Mouse (Mus musculus) CH12.LX (cell line): ENCODE measurements around the gene Dpp6. TPM values are rescaled to one million over a fixed set of nuclear protein-coding genes. Genes with fewer than 3 reads are reported as not detected.

Source experiments
- DNase-seq: peaks from one replicate; pipeline ENCODE4 v3.0.0-alpha.2; 2013; ENCODE audit errors: extremely low read depth
- H3K27ac ChIP-seq: 2 replicates; pipeline ENCODE4 v1.5.1; 2012; ENCODE audit warnings: low read depth, mild to moderate bottlenecking, control low read depth, moderate library complexity; ENCODE audit not compliant: insufficient read depth
- H3K27me3 ChIP-seq: replicated peaks from 2 replicates; pipeline ENCODE3; 2012; ENCODE audit warnings: inconsistent platforms
- H3K36me3 ChIP-seq, 2 experiments: replicated peaks in 1 of 2; 2 replicates each; pipeline versions ENCODE3 to v1.6.1; 2012; ENCODE audit warnings: inconsistent platforms in 1 of 2, low read length in 1 of 2, mild to moderate bottlenecking in 1 of 2, mixed read lengths in 1 of 2, moderate library complexity in 1 of 2; ENCODE audit not compliant: control insufficient read depth in 1 of 2, insufficient read depth in 1 of 2
- H3K4me1 ChIP-seq, 2 experiments: 2 replicates each; pipeline ENCODE4 v1.6.1; 2012; ENCODE audit warnings: inconsistent platforms in 1 of 2, moderate library complexity in 1 of 2; ENCODE audit not compliant: insufficient read depth in 2 of 2, control insufficient read depth in 1 of 2
- H3K4me2 ChIP-seq: 2 replicates; pipeline ENCODE4 v1.6.1; 2012; ENCODE audit warnings: low read depth, mild to moderate bottlenecking, control low read depth; ENCODE audit not compliant: poor library complexity, insufficient read depth, severe bottlenecking
- H3K4me3 ChIP-seq, 3 experiments: fragments of 150-350 bp in 1 of 3; sonication (generic) in 1 of 3; replicated peaks in 1 of 3; 2 replicates each; pipeline versions ENCODE3 to v1.5.1; 2011 to 2012; ENCODE audit warnings: low read depth in 2 of 3, low read length in 2 of 3, mild to moderate bottlenecking in 2 of 3, moderate library complexity in 2 of 3, control low read depth in 1 of 3, improper control_type of control experiment in 1 of 3, inconsistent platforms in 1 of 3, mixed read lengths in 1 of 3; ENCODE audit not compliant: poor library complexity in 1 of 3
- H3K79me2 ChIP-seq: replicated peaks from 2 replicates; pipeline ENCODE4 v1.6.1; 2012; ENCODE audit warnings: mild to moderate bottlenecking, moderate library complexity; ENCODE audit not compliant: control insufficient read depth, poor library complexity, insufficient read depth, severe bottlenecking; ENCODE audit errors: extremely low read depth
- H3K9ac ChIP-seq: 2 replicates; pipeline ENCODE4 v1.6.1; 2012; ENCODE audit warnings: low read depth, mild to moderate bottlenecking, control low read depth, moderate library complexity; ENCODE audit not compliant: insufficient read depth
- H3K9me3 ChIP-seq: replicated peaks from 2 replicates; pipeline ENCODE3; 2012; ENCODE audit warnings: low read length, inconsistent platforms, mixed read lengths
- BHLHE40 ChIP-seq: IDR thresholded peaks from 2 replicates; pipeline ENCODE4 v1.6.1; 2011; ENCODE audit warnings: mild to moderate bottlenecking, low read depth, low read length, improper control_type of control experiment
- CHD2 ChIP-seq: IDR thresholded peaks from 2 replicates; pipeline ENCODE4 v1.6.1; 2011; ENCODE audit warnings: low read length, improper control_type of control experiment
- E2F4 ChIP-seq: IDR thresholded peaks from 2 replicates; pipeline ENCODE4 v1.6.1; 2011; ENCODE audit warnings: low read depth, low read length, improper control_type of control experiment; ENCODE audit not compliant: insufficient replicate concordance
- ELF1 ChIP-seq: IDR thresholded peaks from 2 replicates; pipeline ENCODE4 v1.6.1; 2014; ENCODE audit warnings: low read depth, mild to moderate bottlenecking, inconsistent platforms, low read length, improper control_type of control experiment
- EP300 ChIP-seq: IDR thresholded peaks from 2 replicates; pipeline ENCODE4 v1.6.1; 2011; ENCODE audit warnings: low read length, improper control_type of control experiment
- ETS1 ChIP-seq: conservative IDR thresholded peaks from 2 replicates; pipeline ENCODE4 v1.6.1; 2012; ENCODE audit warnings: low read depth, mild to moderate bottlenecking, inconsistent platforms, low read length, improper control_type of control experiment, moderate library complexity
- HCFC1 ChIP-seq: IDR thresholded peaks from 2 replicates; pipeline ENCODE4 v1.6.1; 2012; ENCODE audit warnings: low read depth, mild to moderate bottlenecking, inconsistent platforms, low read length, improper control_type of control experiment
- IRF4 ChIP-seq: IDR thresholded peaks from 2 replicates; pipeline ENCODE4 v1.6.1; 2014; ENCODE audit warnings: low read depth, mild to moderate bottlenecking, inconsistent platforms, low read length, improper control_type of control experiment
- JUND ChIP-seq: conservative IDR thresholded peaks from 2 replicates; pipeline ENCODE4 v1.6.1; 2011; ENCODE audit warnings: low read depth, low read length, improper control_type of control experiment
- MAFK ChIP-seq: IDR thresholded peaks from 2 replicates; pipeline ENCODE4 v1.6.1; 2011; ENCODE audit warnings: low read length, improper control_type of control experiment; ENCODE audit not compliant: insufficient replicate concordance
- MAX ChIP-seq: IDR thresholded peaks from 2 replicates; pipeline ENCODE4 v1.6.1; 2011; ENCODE audit warnings: low read length, improper control_type of control experiment
- RAD21 ChIP-seq: IDR thresholded peaks from 2 replicates; pipeline ENCODE4 v1.6.1; 2011; ENCODE audit warnings: low read depth, mild to moderate bottlenecking, low read length, improper control_type of control experiment, moderate library complexity
- USF1 ChIP-seq: IDR thresholded peaks from 2 replicates; pipeline ENCODE4 v1.6.1; 2014; ENCODE audit warnings: low read depth, mild to moderate bottlenecking, inconsistent platforms, low read length, improper control_type of control experiment
- ZC3H11A ChIP-seq: IDR thresholded peaks from 2 replicates; pipeline ENCODE4 v1.6.1; 2012; ENCODE audit warnings: low read depth, mild to moderate bottlenecking, inconsistent platforms, low read length, improper control_type of control experiment
- ZKSCAN1 ChIP-seq: IDR thresholded peaks from 2 replicates; pipeline ENCODE4 v1.6.1; 2012; ENCODE audit warnings: low read depth, inconsistent platforms, low read length, improper control_type of control experiment, borderline replicate concordance
- ZMIZ1 ChIP-seq: IDR thresholded peaks from 2 replicates; pipeline ENCODE4 v1.6.1; 2012; ENCODE audit warnings: low read depth, mild to moderate bottlenecking, inconsistent platforms, low read length, improper control_type of control experiment
- dilution Hi-C: fragments of 300-500 bp; cut with MboI; formaldehyde crosslinking; loops from 2 replicates; pipeline ENCODE4 v1.14.3; 2020; ENCODE audit warnings: low sequenced_read_pairs; ENCODE audit not compliant: extremely low pct_unique_long_range_greater_than_20kb, extremely low pct_ligation_motif_present
- in situ Hi-C: fragments of 300-500 bp; cut with MboI; formaldehyde crosslinking; loops from 3 replicates; pipeline ENCODE4 v1.14.3; 2019; ENCODE audit warnings: low sequenced_read_pairs, low pct_ligation_motif_present, low pct_unique_long_range_greater_than_20kb, mixed read lengths
- polyA plus RNA-seq: library from polyadenylated mRNA; unstranded; fragments of >175 nt; gene quantifications from 2 replicates; pipeline ENCODE4 v1.2.1, GENCODE M21; 2012; ENCODE audit warnings: low read depth; ENCODE audit not compliant: insufficient read length
- total RNA-seq, 2 experiments: library from RNA; depleted of rRNA; stranded (reverse); fragments of 300-350 nt in 1 of 2; fragments of >200 nt in 1 of 2; gene quantifications; 2 replicates each; pipeline ENCODE4 v1.2.3; 2012 to 2014

The Dpp6 gene
- total and polyA plus RNA-seq, 3 experiments, result not detected

DNA sequence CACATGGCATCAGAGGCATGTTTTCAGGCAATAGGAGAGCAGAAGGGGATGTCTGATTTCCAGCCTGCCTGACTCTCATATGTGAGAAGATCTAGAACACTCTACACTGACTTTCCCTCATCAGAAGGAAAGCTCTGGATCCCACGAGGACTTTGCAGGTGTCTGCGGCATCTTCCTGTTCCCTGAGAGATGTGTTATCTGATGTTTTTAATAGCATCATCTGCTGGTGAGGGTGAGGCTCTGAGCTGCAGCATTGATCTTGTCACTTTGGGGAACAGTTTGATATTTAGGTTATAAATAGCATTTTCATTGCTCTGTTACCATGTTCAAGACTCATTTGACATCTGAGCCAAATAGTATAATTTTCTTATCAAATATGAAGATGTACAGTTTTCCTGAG is 388.8 kb downstream of the Dpp6 start:
- in situ Hi-C loops, result no loop called here
- Histone ChIP-seq H3K36me3 (no peaks in the 10 kb centered on the region), H3K4me3 (no peak overlapping the region), H3K27me3 (no peaks in the 10 kb centered on the region), H3K9ac (no peak overlapping the region)
- TF ChIP-seq ETS1 (no peak), BHLHE40 (no peak), USF1 (no peak), MAFK (no peak), ZMIZ1 (no peak), CHD2 (no peak), IRF4 (no peak), ZC3H11A (no peak), RAD21 (no peak), EP300 (no peak), JUND (no peak), ELF1 (no peak), MAX (no peak), HCFC1 (no peak)
- TF ChIP-seq, all 38 proteins: peak for 0
- DNase-seq, result no peak
- dilution Hi-C loops, result no loop called here
- Histone ChIP-seq H3K4me1 (no peaks in the 10 kb centered on the region), H3K27ac (no peak overlapping the region), H3K9me3 (peaks cover 35% of the 10 kb centered on the region), H3K4me2 (no peak overlapping the region), H3K79me2 (no peaks in the 10 kb centered on the region)

DNA sequence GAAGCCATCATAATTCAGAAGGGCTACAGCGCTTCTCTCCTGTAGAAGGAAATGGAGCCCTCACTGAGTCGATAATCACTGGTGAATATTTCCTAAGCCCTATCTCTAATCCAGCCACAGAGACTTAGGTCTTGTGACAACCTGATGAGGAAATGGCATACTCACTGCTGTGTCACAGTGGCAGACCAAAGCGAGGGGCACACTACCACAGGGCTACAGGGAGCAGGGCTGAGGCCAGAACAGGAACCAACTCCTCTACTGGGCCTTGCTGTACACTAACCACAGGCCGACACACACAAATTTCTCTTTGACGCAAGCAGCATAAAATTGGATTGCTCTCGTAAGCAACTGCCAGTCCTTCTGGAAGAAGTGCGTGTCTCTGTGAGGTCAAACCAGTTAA is 389.2 kb downstream of the Dpp6 start:
- Histone ChIP-seq H3K4me1 (no peaks in the 10 kb centered on the region), H3K4me3 (no peak overlapping the region)
- dilution Hi-C loops, result no loop called here
- TF ChIP-seq ZKSCAN1 (no peak), E2F4 (no peak), MAFK (no peak), ZMIZ1 (no peak)
- TF ChIP-seq, all 38 proteins: peak for 0
- H3K9me3 ChIP-seq, result peaks cover 34% of the 10 kb centered on the region
- H3K9ac ChIP-seq, result no peak overlapping the region
- no peaks in the 10 kb centered on the region for H3K36me3 ChIP-seq
- no peak overlapping the region for H3K27ac ChIP-seq
- no peak overlapping the region for H3K4me2 ChIP-seq
- in situ Hi-C loops, result no loop called here
- no peak for DNase-seq
- no peaks in the 10 kb centered on the region for H3K27me3 ChIP-seq
- no peaks in the 10 kb centered on the region for H3K79me2 ChIP-seq
